Mouse (Mus musculus): ENCODE measurements around the gene Olfr652.
A peak's percentile ranks its signal among the peaks of the same experiment; 100 is the strongest.

Gene Olfr652

DNA sequence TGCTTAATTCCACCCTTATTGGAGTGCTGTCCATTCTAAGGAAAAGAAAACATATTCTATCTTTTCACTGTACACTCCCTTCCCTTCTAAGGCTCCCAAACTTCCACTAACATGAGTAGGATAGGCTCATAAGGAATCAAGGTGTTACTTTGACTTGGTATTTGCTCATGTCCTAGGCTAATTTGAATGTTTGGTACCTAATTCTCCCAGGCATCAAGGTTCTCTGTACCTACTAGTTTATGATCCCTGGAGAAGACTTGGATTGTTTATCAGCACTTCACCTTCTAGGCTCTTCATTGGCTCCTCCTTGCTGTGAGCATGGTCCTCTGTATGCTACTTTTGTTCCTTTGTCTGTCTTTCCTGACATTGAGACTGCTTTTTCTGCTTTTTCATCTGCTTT, at the start of gene Olfr652:
Gene Olfr652, plus strand, starts transcription at position 301 of the 400 bp plus-strand sequence.
- DNase-seq (ENCODE audit: low read depth), result no peak

DNA sequence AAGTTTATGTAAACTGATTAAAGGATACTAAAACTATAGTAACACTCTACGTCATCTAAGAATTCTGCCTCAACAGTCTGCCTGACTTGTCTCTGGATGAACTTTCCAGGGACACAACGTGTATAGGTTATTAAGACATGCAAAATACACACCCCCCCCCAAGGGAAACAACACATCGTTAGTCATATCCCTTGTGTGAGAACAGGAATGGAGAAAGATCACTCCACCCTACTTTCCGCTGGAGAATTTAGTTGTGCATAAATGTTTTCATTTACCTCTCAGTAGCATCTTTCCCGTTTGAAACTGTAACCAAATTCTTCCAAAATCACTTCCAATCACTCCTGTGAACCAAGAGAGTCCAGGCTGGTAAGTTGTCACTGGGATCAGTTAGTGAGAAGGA, 10.9 kb upstream of the Olfr652 start, which contains the start of gene Olfr651:
Gene Olfr651, plus strand, starts transcription at position 301 of the 400 bp plus-strand sequence.
- no peak for DNase-seq (ENCODE audit: low read depth)

DNA sequence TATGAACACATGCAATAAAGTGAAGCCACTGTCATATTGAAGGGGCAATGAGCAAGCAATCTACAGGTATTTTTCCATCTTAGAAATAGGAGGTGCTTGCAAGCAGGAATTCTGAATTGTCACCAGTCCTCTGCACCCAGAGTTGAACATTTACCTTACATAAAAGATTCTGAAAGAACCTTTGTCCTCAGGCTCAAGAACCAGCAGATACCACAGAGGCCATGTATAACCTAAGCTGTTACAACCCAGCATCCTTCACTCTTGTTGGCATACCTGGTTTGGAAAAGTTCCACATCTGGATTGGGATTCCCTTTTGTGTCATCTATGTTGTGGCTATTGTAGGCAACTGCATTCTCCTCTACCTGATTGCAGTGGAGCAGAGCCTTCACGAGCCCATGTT, 8.0 kb upstream of the Olfr652 start:
- DNase-seq (ENCODE audit: low read depth), result no peak

DNA sequence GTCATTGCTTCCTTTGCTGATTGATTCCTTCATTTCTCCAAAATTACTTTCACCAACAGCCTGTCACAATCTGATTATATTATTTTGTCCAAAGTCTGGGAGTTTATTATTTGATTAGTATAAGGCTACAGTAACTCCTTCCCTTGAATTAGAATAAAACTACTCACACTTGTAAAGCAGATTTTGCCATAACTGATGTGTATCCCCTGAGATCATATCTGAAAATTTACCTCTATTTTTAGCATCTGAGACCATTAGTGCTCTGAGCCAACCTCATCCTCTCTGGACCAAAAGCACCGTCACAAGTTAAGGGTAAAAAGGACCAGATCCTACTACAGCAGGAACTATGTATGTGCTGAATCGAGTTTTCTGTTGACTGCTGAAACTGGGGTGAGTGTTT, 16.3 kb downstream of the Olfr652 start, which contains the start of gene Olfr653:
Gene Olfr653, plus strand, starts transcription at position 301 of the 400 bp plus-strand sequence.
- DNase-seq (ENCODE audit: low read depth), result no peak

DNA sequence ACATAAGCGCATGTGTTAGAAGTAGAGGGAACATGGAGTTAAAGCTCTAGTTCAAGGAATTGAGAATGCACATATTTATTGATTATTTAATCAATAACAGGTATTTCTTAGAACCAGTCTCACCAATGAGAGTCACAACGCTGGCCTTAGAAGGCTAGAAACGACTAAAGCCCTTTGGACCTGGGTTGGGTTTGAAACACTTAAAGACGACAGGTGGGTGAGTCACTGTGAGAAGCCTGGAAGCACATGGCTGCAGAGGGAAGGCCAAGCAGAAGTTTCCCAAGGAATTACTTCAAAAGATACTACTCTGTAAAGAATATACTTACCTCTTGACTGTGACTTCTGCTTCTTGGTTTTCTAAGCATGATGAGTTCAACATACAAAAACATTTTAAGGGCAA, 20.1 kb downstream of the Olfr652 start:
- DNase-seq (ENCODE audit: low read depth), result no peak

DNA sequence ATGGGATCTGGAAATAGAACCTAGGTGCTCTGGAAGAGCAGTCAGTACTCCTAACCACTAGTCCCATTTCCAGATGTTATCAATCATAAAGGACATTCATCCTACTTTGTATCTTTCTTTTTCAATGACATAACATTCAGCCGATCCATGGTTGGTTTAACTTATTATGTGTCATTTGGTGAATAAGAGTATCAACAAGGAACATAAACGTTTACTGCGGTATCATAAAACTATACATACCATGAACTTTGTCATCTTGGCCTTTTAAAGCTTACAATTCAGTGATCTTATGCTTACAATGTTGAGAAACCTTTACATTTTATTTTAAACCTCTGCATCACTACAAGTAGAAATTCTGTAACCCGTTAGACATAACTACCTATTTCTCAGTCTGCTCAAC, 20.7 kb downstream of the Olfr652 start:
- no peak for DNase-seq (ENCODE audit: low read depth)

DNA sequence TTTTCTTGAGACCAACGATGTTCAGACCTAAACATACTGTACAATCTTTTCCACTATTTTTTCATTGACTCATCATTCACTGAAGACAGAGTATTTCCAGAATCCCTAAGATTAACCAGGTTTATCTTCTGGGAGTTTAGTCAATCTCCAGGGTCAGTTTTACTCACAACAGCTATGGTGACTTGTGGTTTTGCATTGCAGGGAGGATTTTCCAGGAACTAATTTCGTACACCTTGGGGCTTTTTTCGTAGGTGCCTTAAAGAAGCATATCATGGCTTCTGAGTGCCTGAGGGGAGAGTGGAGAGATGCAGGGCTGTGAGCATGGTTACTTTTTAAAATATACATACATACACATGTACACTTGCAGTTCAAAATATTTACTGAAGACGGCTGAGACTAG, 26.0 kb downstream of the Olfr652 start, which contains the start of gene Olfr654:
Gene Olfr654, plus strand, starts transcription at position 301 of the 400 bp plus-strand sequence.
- DNase-seq (ENCODE audit: low read depth), result no peak

DNA sequence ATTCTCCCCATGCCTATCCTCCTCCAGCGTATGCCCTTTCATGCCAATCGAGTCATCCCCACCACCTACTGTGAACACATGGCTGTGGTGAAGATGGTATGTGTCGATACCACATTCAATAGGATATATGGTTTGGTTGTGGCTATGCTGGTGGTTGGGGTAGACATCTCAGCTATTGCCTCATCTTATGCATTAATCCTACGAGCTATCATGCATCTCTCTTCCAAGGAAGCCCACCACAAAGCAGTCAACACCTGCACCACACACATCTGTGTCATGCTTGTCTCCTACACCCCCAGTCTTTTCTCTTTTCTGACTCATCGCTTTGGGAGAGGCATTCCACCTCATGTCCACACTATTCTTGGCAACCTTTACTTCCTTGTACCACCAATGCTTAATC, 27.6 kb downstream of the Olfr652 start:
- DNase-seq (ENCODE audit: low read depth), result no peak

DNA sequence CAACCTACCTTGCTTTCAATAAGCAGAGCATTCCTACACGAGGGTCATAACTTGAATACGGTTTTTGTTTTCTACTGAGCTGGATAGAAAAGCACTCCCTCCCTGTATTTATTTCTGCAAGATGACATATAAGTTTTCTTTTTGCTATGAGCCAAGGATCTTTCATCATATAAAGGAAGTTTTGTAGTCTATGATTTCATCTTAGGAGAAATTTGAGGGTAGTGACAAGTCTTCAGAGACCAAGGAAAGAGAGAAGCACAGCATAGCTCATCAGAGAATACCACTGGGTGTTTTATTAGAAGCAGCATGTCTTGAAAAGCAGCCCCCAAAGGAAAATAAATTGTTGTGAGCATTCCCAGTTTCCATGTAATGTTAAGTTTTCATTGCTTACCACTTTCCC, 41.0 kb downstream of the Olfr652 start, which contains the start of gene Olfr655:
Gene Olfr655, minus strand, starts transcription at position 101 of the 400 bp plus-strand sequence.
- DNase-seq (ENCODE audit: low read depth), result no peak

DNA sequence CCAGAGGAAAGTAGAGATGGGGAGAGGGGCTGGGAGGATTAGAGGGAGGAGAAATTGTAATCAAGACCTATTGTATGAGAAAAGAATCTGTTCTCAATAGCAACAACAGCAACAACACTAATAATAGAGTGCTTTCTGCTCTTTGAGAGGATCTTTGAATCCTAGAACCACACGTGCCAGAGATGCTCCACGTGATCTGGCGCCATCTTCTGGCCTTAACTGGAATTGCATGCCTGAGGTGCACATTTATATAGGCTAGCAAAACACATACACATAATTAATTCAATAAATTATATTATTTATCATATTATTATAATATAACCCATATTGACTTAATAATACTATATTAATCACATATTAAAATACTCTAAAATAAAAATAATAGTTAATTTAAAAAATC, 42.5 kb downstream of the Olfr652 start:
- DNase-seq (ENCODE audit: low read depth), result peak; percentile 80

DNA sequence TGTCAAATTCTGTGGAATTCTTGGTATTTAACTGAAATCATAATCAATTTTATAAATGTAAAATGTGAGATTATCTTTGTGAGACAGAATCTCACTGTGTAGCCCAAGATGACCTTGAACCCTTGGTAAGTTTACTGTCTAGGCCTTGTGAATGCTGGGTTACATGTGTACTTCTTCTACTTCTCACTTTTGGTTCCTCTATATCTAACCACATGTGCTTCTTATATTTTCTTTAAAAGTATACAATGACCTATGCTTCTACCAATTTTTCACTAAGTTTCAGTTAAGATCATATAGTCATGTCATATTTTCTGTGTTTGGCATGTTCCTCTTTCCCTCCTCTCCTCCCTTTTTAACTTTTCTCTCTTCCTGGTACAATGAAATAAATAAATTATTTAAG, 44.0 kb downstream of the Olfr652 start:
- no peak for DNase-seq (ENCODE audit: low read depth)

DNA sequence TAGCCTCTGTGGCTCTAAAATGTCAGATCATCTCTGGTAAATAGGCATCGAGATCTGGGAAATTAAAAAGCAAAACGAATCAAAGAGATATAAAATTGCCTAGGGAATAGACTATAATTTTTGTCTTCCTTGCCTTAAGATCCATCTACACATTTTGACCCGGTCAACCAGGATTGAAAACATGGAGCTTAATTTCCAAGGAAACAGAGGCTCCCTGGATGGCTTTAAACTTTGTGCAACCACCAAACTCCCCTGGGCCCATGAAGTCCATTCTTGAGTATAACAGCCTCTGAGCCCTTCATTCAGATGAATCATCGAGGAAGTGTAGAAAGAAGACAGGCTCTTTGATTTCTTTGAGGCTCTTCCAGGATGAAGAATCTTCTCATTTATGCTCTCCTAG, 53.0 kb downstream of the Olfr652 start, which contains the start of gene Olfr656:
Gene Olfr656, plus strand, starts transcription at position 301 of the 400 bp plus-strand sequence.
- no peak for DNase-seq (ENCODE audit: low read depth)

Measured in induced T-regulatory cell, adult 2 months (primary cell).